Mouse (Mus musculus) neural tube, embryonic 15.5 days (tissue): ENCODE measurements at regions not wholly inside any gene's neighbourhood (a gene's known extent, or its start where the extent isn't known, plus 50 kb on each side); places are given as distances from the start of the nearest gene placed in this dataset.

ENCODE experiments used
- ATAC-seq: fragments of 200-750 bp; cut with Nextera tagmentation; 2 replicates; pipeline ENCODE4 v1.8.0; 2017; ENCODE audit warnings: mild to moderate bottlenecking, moderate TSS enrichment, moderate library complexity; ENCODE audit not compliant: low FRiP score
- H3K27ac ChIP-seq: fragments of 300-500 bp; sonication (generic); replicated peaks from 2 replicates; pipeline ENCODE4 v1.5.1; 2015; ENCODE audit warnings: mild to moderate bottlenecking, inconsistent platforms
- H3K27me3 ChIP-seq: fragments of 300-500 bp; sonication (generic); replicated peaks from 2 replicates; pipeline ENCODE4 v1.6.1; 2015; ENCODE audit warnings: inconsistent platforms
- H3K36me3 ChIP-seq: fragments of 300-500 bp; sonication (generic); 2 replicates; pipeline ENCODE4 v1.6.1; 2015; ENCODE audit warnings: inconsistent platforms
- H3K4me1 ChIP-seq: fragments of 300-500 bp; sonication (generic); 2 replicates; pipeline ENCODE4 v1.6.1; 2015; ENCODE audit warnings: inconsistent platforms
- H3K4me2 ChIP-seq: fragments of 300-500 bp; sonication (generic); 2 replicates; pipeline ENCODE4 v1.6.1; 2015; ENCODE audit warnings: inconsistent platforms, mild to moderate bottlenecking, moderate library complexity
- H3K4me3 ChIP-seq: fragments of 300-500 bp; sonication (generic); replicated peaks from 2 replicates; pipeline ENCODE4 v1.5.1; 2015; ENCODE audit warnings: mild to moderate bottlenecking, inconsistent platforms
- H3K9ac ChIP-seq: fragments of 300-500 bp; sonication (generic); replicated peaks from 2 replicates; pipeline ENCODE4 v1.6.1; 2015; ENCODE audit warnings: mild to moderate bottlenecking, inconsistent platforms
- H3K9me3 ChIP-seq: fragments of 300-500 bp; sonication (generic); replicated peaks from 2 replicates; pipeline ENCODE4 v1.6.1; 2016; ENCODE audit warnings: inconsistent platforms
- WGBS: fragments of 180-500 bp; shearing (Covaris S2); methylation state at CpG from one replicate; pipeline ENCODE4 v1.1.7; 2015; ENCODE audit warnings: mixed read lengths; 5-methylcytosine and 5-hydroxymethylcytosine counted together

DNA sequence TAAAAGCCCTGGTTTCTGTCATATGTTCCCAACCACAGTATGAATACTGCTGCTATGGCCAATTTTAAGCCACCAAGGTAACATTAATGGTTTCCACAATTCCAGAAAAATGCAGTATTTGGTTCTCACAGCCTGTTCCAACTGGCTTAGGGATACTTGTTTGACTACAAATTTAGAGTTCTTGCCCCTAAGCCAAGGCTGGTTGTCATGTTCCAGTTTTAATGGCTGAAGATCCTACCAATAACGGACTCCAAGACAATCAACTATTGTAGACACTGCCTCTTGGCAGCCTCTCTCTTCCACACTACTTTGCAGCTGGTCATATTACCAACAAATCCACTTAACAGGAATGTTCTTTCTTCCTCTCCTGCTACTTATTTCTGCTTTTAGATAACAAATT is 470.0 kb upstream of the Mpdz start:
- no peaks in the 10 kb centered on the region for H3K4me1 ChIP-seq
- 55% methylated on average over 1 of the region's 1 CpGs for WGBS
- H3K9ac ChIP-seq, result no peak overlapping the region
- no peak for ATAC-seq
- no peak overlapping the region for H3K27ac ChIP-seq
- H3K4me2 ChIP-seq, result no peak overlapping the region
- H3K36me3 ChIP-seq, result no peaks in the 10 kb centered on the region
- no peak overlapping the region for H3K4me3 ChIP-seq
- no peaks in the 10 kb centered on the region for H3K9me3 ChIP-seq
- H3K27me3 ChIP-seq, result no peaks in the 10 kb centered on the region

DNA sequence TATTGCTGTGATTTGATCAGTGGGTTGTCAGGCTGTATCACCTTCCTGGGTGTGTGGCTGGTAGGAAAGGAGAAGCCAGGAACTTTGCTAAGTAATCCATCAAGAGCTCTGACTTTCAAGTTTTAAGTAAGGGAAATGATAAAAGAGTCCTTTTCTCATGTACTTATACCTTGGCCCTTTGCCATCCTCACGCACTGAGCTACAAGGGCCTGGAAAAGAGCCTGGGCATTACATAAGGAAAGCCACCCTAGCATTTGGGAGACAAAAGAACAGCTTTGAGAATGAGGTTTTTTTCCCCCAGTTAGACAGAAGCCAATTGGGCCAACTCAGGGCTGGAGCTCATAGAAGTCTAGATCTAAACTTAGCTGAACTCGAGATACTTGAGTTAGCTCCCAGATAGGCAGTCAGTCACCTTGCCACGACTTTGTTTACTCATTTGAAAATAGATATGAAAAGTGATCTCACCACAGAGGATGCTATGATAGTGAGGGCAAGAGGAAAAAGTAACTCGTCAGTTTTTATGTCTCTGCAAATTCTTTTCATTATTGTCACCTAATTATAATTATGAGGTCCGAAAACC is 457.4 kb upstream of the Mpdz start:
- Histone ChIP-seq H3K27ac (no peak overlapping the region), H3K4me3 (no peak overlapping the region), H3K4me1 (no peaks in the 10 kb centered on the region), H3K36me3 (no peaks in the 10 kb centered on the region), H3K9ac (no peak overlapping the region), H3K27me3 (no peaks in the 10 kb centered on the region), H3K9me3 (no peaks in the 10 kb centered on the region), H3K4me2 (no peak overlapping the region)
- WGBS, result 83% methylated on average over 5 of the region's 5 CpGs
- ATAC-seq, result no peak

DNA sequence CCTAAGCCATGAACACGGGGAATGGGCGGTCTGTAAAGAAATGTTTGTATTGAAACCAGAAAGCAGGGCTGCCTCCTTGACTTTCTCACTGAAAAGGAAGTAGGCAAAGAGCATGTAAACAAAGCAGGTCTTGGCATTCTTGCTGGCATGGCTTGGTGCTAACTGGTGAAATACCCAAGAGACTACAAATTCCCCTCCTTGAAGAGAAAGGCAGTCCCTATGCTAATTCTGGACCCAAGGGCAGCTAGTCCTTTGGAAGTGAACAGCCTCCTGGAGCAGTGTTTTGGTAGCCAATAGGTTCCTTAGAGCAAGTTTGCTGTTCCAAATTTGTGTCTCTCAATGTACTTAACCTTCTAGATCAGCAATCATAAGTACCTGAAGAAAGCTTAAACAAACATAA is 456.0 kb upstream of the Mpdz start:
- Histone ChIP-seq H3K36me3 (no peaks in the 10 kb centered on the region), H3K27ac (no peak overlapping the region), H3K27me3 (no peaks in the 10 kb centered on the region), H3K4me3 (no peak overlapping the region), H3K4me2 (no peak overlapping the region), H3K9ac (no peak overlapping the region), H3K4me1 (no peaks in the 10 kb centered on the region), H3K9me3 (0 out of 2 replicates have a peak, but pooled peaks cover 3% of the 10 kb centered on the region)
- WGBS, result 66% methylated on average over 2 of the region's 2 CpGs
- ATAC-seq, result no peak

DNA sequence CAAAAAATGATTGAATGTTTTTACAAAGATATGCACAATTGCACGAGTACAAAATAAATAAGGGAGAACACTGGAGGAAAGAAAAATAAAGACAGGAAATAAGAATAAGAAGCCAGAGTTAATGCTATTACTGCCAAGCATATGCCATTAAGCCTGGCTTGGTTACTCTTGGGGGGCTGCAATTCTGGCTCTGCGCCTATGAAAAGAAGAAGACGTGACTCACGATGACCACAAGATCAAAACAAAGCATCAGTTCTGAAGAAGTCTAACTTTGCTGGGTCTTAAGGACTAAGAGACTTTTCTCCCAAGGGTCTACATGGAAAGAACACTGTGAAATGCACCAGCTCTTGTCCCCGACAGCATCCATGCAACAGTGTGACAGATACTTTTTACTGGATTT is 454.8 kb upstream of the Mpdz start:
- Histone ChIP-seq H3K36me3 (no peaks in the 10 kb centered on the region), H3K9ac (no peak overlapping the region), H3K27ac (no peak overlapping the region), H3K4me1 (no peaks in the 10 kb centered on the region), H3K27me3 (no peaks in the 10 kb centered on the region), H3K4me2 (no peak overlapping the region), H3K4me3 (no peak overlapping the region), H3K9me3 (0 out of 2 replicates have a peak, but pooled peaks cover 3% of the 10 kb centered on the region)
- no peak for ATAC-seq
- WGBS, result 91% methylated on average over 5 of the region's 5 CpGs

DNA sequence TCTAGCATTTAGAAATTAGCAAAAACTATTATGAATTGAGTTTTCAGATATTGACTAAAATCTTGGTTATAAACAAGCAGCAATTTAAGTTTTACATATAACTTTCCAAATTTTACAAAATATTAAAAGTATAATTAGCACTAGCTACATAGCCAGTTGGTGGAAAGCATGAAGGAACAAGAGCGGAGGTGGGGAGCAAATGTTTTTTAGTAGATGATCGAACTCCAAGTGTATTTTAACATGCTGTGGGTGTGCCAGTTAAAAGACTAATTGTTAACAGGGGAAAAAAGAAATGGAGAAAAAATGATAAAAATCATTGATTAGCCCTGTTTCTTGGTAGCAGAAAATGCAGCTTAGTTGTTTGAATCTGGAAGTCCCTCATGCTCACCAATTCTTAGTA is 426.3 kb upstream of the Mpdz start:
- no peak for ATAC-seq
- Histone ChIP-seq H3K4me3 (no peak overlapping the region), H3K36me3 (no peaks in the 10 kb centered on the region), H3K9ac (no peak overlapping the region), H3K4me2 (no peak overlapping the region), H3K27ac (no peak overlapping the region), H3K4me1 (no peaks in the 10 kb centered on the region), H3K27me3 (no peaks in the 10 kb centered on the region), H3K9me3 (no peaks in the 10 kb centered on the region)
- 94% methylated on average over 2 of the region's 2 CpGs for WGBS

DNA sequence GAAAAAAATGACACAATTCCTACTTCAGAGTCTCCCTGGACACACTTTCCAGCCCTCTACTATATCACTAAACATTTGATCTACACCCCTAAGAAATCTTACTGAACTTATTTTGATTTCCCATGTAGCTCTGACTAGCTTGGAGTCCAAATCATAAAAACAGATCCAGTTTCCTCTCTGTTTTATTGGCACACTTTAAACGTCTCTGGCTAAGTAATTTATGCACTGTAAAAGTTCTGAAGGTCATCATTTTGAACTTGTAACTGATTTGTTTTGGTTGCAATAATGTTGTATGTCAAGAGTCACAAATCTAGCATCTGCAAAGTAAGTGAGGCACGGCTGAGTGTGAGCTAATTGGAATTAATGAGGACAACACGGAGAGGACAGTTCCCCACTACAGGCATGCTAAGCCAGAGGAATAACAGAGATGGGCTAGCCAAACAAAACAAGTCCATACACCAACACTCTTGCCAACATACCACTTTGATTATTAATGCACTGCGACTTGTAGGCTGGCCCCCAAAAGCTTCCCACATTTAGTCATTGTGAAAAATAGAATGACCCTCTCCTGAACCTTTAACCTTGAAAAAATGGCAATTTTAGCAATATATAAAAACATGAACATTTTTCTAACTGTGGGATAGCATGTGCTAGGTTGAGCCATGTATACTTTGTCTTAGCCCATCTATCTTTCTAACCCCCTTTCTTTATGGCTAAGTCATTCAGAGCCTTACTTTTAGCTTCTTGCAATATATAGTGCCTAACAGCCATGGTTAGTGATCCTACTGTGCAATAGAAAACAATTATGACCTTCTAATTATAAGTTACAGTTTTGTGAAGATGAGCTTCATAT is 399.3 kb upstream of the Mpdz start:
- ATAC-seq, result no peak
- H3K36me3 ChIP-seq, result no peaks in the 10 kb centered on the region
- no peak overlapping the region for H3K27ac ChIP-seq
- H3K9me3 ChIP-seq, result no peaks in the 10 kb centered on the region
- H3K27me3 ChIP-seq, result no peaks in the 10 kb centered on the region
- H3K4me3 ChIP-seq, result no peak overlapping the region
- no peak overlapping the region for H3K9ac ChIP-seq
- 62% methylated on average over 4 of the region's 4 CpGs for WGBS
- H3K4me1 ChIP-seq, result no peaks in the 10 kb centered on the region
- H3K4me2 ChIP-seq, result no peak overlapping the region

DNA sequence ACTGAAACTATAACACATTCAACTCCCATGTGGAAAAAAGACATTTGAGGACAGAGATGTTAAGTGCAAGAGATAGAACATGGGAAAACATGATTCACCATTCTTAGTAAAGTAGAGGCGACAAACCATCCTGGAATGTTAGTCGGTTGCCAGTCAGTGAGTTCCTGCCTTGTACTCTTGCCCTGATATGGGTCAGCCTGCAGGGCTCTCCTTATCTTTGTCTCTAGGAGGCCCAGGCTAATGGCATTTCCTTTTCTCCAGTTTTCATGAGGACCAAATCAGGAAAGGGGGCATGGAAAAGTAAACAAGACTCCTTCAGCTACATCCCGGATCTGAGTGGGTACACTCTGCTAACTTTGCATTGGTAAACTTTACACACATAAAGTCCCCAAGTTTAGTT is 387.4 kb upstream of the Mpdz start:
- Histone ChIP-seq H3K27ac (no peak overlapping the region), H3K27me3 (no peaks in the 10 kb centered on the region), H3K36me3 (no peaks in the 10 kb centered on the region), H3K4me2 (no peak overlapping the region), H3K4me3 (no peak overlapping the region), H3K9ac (no peak overlapping the region), H3K4me1 (no peaks in the 10 kb centered on the region), H3K9me3 (no peaks in the 10 kb centered on the region)
- no peak for ATAC-seq
- WGBS, result 87% methylated on average over 3 of the region's 3 CpGs

DNA sequence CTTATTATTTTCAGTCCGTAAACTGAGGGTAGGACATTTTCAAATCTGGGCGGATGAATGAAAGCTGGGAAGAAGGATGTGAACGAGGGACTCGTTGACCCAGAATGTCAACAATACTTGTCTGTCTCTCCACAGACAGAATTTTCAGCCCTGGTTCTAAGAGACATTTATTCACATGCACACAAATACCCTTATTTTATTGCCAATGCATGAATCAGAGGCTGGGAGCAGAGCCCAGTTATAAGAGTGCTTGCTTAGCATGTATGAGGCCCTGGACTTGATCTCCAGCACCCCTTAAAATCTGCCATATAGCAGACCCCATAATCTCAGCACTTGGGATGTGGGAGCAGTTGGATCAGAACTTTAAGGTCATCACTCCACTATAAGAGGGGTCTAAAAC is 384.8 kb upstream of the Mpdz start:
- Histone ChIP-seq H3K9ac (no peak overlapping the region), H3K36me3 (no peaks in the 10 kb centered on the region), H3K4me2 (no peak overlapping the region), H3K27me3 (no peaks in the 10 kb centered on the region), H3K27ac (no peak overlapping the region), H3K4me3 (no peak overlapping the region), H3K9me3 (no peaks in the 10 kb centered on the region), H3K4me1 (no peaks in the 10 kb centered on the region)
- WGBS, result 88% methylated on average over 4 of the region's 4 CpGs
- no peak for ATAC-seq

DNA sequence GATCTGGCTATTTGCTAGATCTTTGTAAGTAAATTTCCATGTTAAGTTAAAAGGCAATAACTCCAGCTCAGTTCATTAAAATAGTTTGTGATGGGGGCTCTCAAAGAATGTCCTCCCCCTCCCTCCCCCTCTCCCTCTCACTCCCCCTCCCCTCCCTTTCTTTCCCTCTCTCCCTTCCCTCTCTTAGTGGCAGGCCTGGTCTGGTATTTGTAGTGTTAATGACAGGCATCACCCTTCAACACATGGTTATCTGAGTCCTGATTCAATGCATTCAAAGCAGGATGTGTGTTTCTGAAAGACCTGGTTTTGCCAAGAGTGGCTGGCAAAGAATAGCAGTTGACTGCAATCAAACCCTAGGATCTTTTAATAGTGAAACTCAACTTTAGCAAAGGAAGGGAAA is 383.4 kb upstream of the Mpdz start:
- Histone ChIP-seq H3K27ac (no peak overlapping the region), H3K27me3 (no peaks in the 10 kb centered on the region), H3K36me3 (no peaks in the 10 kb centered on the region), H3K9me3 (no peaks in the 10 kb centered on the region), H3K4me3 (no peak overlapping the region), H3K4me1 (no peaks in the 10 kb centered on the region), H3K9ac (no peak overlapping the region), H3K4me2 (no peak overlapping the region)
- no peak for ATAC-seq

DNA sequence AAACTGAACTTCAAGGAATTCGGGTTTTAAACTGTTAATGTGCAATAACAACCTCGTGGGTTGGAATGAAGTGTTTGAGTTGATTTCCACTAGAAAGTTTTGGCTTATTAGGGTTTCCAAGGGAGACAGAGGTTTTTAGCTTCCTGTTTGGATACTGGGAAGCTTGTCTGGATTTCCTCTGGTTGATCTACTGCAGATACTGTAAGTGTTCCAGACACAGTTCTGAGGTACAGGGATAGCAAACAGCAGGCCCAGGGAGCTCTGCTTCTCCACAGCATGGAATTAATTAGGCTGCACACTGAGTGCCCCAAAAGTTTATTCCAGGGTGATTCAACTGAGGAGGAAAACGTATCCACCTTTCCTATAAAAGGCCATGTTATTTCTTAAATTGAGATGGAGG is 381.0 kb upstream of the Mpdz start:
- Histone ChIP-seq H3K4me3 (no peak overlapping the region), H3K36me3 (no peaks in the 10 kb centered on the region), H3K27me3 (no peaks in the 10 kb centered on the region), H3K9ac (no peak overlapping the region), H3K9me3 (no peaks in the 10 kb centered on the region), H3K4me2 (no peak overlapping the region), H3K27ac (no peak overlapping the region), H3K4me1 (no peaks in the 10 kb centered on the region)
- WGBS, result 78% methylated on average over 3 of the region's 3 CpGs
- no peak for ATAC-seq

DNA sequence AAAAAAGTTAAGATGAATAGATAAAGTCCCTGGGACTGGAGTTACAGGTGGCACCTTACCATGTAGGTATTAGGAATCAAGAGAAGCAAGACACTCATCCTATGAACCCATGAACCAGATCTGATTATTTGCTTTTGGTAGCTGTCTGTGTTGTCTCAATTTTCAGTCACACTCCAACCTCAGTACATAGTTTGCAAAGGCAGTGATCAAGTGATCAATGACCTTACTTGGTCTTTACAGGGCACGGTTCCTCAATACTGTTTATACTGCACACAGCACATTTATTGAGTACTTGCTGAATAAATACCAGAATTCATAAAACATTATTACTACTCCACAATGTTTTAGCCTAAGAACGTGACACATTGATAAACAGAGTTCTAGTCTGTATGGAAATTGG is 346.7 kb upstream of the Mpdz start:
- no peaks in the 10 kb centered on the region for H3K27me3 ChIP-seq

DNA sequence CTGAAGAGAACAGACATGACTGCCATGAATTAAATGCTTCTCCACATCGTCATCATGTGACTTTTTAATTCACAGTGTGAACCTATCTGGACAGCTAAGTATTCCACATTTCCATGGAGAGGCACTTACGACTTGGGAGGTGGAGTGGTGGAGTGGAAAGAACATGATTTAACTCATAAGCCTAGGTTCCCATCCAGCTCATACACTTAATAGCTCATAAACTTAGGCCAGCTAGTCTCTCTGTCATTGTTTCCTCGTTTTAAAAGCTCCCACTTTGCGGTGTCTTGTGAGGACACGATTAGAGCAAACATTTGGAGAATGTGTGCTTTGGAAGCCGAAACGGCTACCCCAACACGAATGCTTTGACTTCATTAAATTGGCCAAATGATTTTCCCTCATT is 346.0 kb upstream of the Mpdz start:
- Histone ChIP-seq H3K36me3 (no peaks in the 10 kb centered on the region), H3K27ac (no peak overlapping the region), H3K27me3 (no peaks in the 10 kb centered on the region), H3K9me3 (no peaks in the 10 kb centered on the region), H3K4me1 (no peaks in the 10 kb centered on the region), H3K9ac (no peak overlapping the region), H3K4me2 (no peak overlapping the region), H3K4me3 (no peak overlapping the region)
- no peak for ATAC-seq
- 76% methylated on average over 8 of the region's 8 CpGs for WGBS

More for the DNA sequence above, 346.7 kb upstream of the Mpdz start:
- H3K4me1 ChIP-seq, result no peaks in the 10 kb centered on the region
- no peak overlapping the region for H3K4me2 ChIP-seq
- H3K9me3 ChIP-seq, result no peaks in the 10 kb centered on the region
- H3K27ac ChIP-seq, result no peak overlapping the region
- ATAC-seq, result no peak
- H3K9ac ChIP-seq, result no peak overlapping the region
- H3K36me3 ChIP-seq, result no peaks in the 10 kb centered on the region
- 92% methylated on average over 2 of the region's 2 CpGs for WGBS
- H3K4me3 ChIP-seq, result no peak overlapping the region
